Mouse (Mus musculus): Measurements from ENCODE around the gene Nlrp6. TPM values are rescaled to one million over a fixed set of nuclear protein-coding genes. Genes with fewer than 3 reads are reported as not detected.
"Not testable (repeated sequence)": the region's sequence is repeated elsewhere in the genome, so short reads cannot be mapped to it uniquely, and the experiment has no call there.

Nlrp6 gene
- polyA plus RNA-seq, 1 experiment from 2014 or later: 0.28 TPM

GRCm38 (mm10) chr7:140966921-140967320 lies 46.2 kb downstream of the Nlrp6 start, which contains the start of gene Ifitm1:
Ifitm1 (plus strand) TSS chr7:140967221.
- 0 out of 2 replicates have a peak within 1 kb of the TSS, but pooled peaks have one; percentile 9 for H3K4me3 ChIP-seq
- no peaks in the 10 kb centered on the region for H3K27me3 ChIP-seq
- H3K36me3 ChIP-seq: no peaks in the 10 kb centered on the region
- H3K27ac ChIP-seq: peak within 1 kb of the TSS; percentile 71
- H3K9ac ChIP-seq: no peak within 1 kb of the TSS
- WGBS: 90% methylated on average over 4 of the region's 4 CpGs
- H3K4me1 ChIP-seq: peaks cover 29% of the 10 kb centered on the region
- no peaks in the 10 kb centered on the region for H3K9me3 ChIP-seq
- no peak for ATAC-seq (ENCODE audit: insufficient number of reproducible peaks, low FRiP score, low TSS enrichment, low read depth)
- peak within 1 kb of the TSS; percentile 22; the same call in 1 of the 2 replicates for H3K4me2 ChIP-seq

GRCm38 (mm10) chr7:140967862-140968591 lies 47.3 kb downstream of the Nlrp6 start:
- Histone ChIP-seq H3K27ac (peak overlapping the region; percentile 71), H3K27me3 (no peaks in the 10 kb centered on the region), H3K4me2 (peak overlapping the region; percentile 22; the same call in 1 of the 2 replicates), H3K4me1 (peaks cover 31% of the 10 kb centered on the region), H3K9ac (no peak overlapping the region), H3K36me3 (no peaks in the 10 kb centered on the region), H3K9me3 (no peaks in the 10 kb centered on the region), H3K4me3 (0 out of 2 replicates have a peak overlapping the region, but pooled peaks have one; percentile 9)
- no peak for ATAC-seq (ENCODE audit: insufficient number of reproducible peaks, low FRiP score, low TSS enrichment, low read depth)
- 10% methylated on average over 14 of the region's 14 CpGs for WGBS

DNA sequence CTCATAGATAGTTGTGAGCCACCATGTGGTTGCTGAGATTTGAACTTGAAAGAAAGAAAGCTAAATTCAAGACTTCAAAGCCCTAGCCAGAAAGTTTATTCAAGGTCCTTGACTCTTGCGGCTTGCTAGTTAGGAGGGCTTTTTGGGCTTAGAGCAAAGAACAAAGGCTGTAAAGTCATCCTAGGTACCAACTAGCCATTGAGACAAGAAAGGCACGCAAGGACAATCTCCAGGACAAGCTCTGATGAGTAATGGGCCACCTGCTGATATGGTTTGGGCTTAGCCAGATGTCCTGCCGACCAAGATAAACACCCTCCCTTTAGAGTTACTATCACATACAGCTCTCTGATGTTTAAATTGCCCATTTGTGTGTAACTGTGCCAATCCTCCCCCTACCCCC lies 48.0 kb downstream of the Nlrp6 start:
- H3K36me3 ChIP-seq; H3K9me3 ChIP-seq; H3K9ac ChIP-seq; H3K4me3 ChIP-seq; H3K27me3 ChIP-seq; ATAC-seq (ENCODE audit: insufficient number of reproducible peaks, low FRiP score, low TSS enrichment, low read depth); H3K27ac ChIP-seq: not testable (repeated sequence)
- 0 out of 2 replicates have a peak overlapping the region, but pooled peaks have one; percentile 5 for H3K4me2 ChIP-seq
- WGBS: 38% methylated on average over 3 of the region's 3 CpGs
- H3K4me1 ChIP-seq: peaks cover 38% of the 10 kb centered on the region

DNA sequence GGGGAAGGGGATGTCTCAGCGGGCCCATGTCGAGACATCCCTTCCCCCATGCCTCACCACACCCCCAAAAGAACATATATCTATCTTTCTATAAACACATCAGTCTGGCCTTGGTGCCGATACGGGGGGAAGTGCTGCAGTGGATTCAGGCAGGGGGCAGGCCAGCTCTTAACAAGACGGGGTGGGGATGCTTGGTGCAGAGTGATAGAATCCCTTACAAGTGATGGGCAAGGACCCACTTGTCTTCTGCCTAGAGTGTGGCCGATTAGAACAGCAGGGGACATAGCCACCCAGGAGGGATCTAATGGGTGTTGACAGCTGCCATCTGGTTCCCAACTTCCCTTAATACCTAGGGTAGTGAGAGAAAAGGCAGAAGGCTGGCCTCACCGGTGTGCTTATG lies 50.2 kb downstream of the Nlrp6 start:
- Histone ChIP-seq H3K36me3 (no peaks in the 10 kb centered on the region), H3K9ac (no peak overlapping the region), H3K4me1 (peaks cover 52% of the 10 kb centered on the region), H3K27ac (peak overlapping the region; percentile 82), H3K4me2 (no peak overlapping the region), H3K27me3 (no peaks in the 10 kb centered on the region), H3K4me3 (no peak overlapping the region), H3K9me3 (no peaks in the 10 kb centered on the region)
- no peak for ATAC-seq (ENCODE audit: insufficient number of reproducible peaks, low FRiP score, low TSS enrichment, low read depth)
- 43% methylated on average over 7 of the region's 7 CpGs for WGBS

DNA sequence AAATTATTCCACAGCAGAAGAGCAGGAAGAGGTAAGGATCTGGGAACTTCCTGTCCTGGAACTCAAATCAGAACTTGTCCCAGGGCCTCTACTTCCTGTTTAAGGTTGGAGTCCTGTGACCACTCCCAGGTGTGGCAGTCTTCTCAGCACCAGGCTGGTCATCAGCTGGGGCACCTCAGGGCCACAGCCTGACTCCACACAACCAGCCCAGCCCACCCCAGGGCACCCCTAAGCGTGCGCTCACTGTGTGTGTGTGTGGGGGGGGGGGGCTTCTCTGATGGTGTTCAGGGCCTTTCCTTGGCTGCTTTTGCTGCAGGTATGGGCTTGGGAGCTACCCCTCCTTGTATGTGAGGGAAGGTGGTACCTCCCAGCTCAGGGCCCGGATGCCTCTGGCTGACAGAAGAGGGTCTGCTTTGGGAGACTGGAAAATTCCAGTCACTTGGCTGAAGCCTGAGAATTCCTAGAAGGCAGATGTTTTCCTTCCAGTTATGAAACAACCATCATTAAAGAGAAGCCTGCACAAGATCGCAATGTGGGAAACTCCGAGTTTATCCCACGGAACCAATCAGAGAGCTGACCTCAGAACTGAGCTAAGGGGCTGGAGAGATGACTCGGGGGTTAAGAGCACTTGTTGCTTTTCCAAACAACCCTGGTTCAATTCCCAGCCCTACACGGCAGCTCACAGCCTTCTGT lies 50.9 kb downstream of the Nlrp6 start:
- Histone ChIP-seq H3K27ac (peak overlapping the region; percentile 82), H3K27me3 (no peaks in the 10 kb centered on the region), H3K4me2 (no peak overlapping the region), H3K9me3 (no peaks in the 10 kb centered on the region), H3K36me3 (no peaks in the 10 kb centered on the region), H3K4me1 (peaks cover 52% of the 10 kb centered on the region), H3K4me3 (no peak overlapping the region), H3K9ac (no peak overlapping the region)
- peak; percentile 52; the same call in 1 of the 2 replicates for ATAC-seq (ENCODE audit: insufficient number of reproducible peaks, low FRiP score, low TSS enrichment, low read depth)
- WGBS: 39% methylated on average over 8 of the region's 8 CpGs

DNA sequence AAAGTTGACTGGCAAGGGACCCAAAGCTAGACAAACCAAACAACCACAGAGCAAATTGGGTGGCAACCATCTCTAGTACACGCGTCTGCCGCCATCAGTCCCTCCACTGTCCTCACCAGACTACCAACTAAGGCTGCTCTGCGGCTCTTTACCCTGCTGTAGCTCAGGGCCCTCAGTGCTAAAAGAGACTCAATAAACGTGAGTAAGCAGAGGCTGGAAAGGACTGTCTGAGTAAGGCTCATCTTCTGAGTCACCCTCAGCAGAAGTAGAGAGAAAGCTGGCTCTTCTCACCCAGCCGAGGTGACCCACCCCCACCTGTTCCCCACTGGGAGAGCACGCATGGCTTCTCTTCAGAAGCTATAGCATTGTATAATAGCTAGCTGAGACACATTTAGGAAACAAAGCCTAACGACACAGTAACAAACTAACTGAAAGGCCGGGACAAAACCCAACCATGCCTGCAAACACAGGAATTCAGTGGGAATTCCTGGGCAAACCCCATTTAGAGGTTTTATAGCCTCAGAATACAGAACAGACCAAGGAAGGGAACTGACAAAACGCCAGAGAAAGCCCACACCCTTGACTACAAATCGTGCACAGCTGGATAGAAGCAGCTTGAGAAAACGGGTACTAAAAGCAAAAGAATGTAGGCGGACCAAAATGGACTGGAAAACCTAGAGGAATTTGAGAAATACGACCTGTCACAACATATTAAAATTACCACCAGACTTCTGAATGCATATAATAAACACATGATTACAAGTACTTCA lies 52.9 kb downstream of the Nlrp6 start:
- Histone ChIP-seq H3K36me3 (no peaks in the 10 kb centered on the region), H3K9ac (no peak overlapping the region), H3K4me1 (peaks cover 40% of the 10 kb centered on the region), H3K4me3 (no peak overlapping the region), H3K27me3 (no peaks in the 10 kb centered on the region), H3K9me3 (no peaks in the 10 kb centered on the region), H3K4me2 (no peak overlapping the region), H3K27ac (peak overlapping the region; percentile 84)
- no peak for ATAC-seq (ENCODE audit: insufficient number of reproducible peaks, low FRiP score, low TSS enrichment, low read depth)
- 22% methylated on average over 14 of the region's 14 CpGs for WGBS

DNA sequence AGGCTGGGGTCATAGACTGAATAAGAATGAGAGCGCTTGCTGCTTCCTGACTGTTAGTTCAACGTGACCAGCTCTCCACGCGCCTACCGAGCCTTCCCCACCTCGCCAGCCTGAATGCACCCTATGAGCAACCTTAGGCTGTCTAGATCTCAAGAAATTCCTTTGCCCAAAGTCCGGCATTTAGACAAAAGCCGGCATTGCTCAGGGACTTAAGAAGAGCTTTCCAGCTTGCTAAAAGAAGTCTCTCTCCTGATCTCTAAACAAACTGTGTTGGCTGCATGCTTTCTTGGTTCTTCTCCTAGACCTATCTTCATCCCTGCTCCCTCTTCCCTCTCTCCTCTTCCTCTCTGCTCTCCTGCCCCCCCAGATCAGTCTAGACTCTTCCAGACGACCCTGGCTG lies 54.2 kb downstream of the Nlrp6 start:
- 27% methylated on average over 9 of the region's 9 CpGs for WGBS
- no peak overlapping the region for H3K9ac ChIP-seq

DNA sequence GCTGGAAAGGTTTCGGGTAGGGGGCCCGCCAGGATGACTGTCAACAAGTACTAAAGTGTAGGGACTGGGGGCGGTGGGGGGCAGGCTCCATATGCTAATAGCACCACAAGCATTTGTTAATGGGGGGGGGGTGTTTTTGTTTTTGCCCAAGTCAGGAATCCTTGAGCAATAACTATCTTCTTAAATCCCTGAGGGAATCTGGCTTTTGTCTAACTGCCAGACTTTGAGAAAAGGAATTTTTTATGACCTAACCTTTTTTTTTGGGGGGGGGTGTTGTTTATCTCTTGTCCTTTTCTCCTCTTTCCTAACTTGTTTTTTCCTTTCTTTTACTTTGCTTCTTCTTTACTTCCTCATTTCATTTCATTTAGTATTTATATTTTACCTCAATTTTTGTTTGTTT lies 54.8 kb downstream of the Nlrp6 start:
- H3K27ac ChIP-seq: no peak overlapping the region
- 24% methylated on average over 3 of the region's 3 CpGs for WGBS
- H3K4me2 ChIP-seq: no peak overlapping the region
- no peaks in the 10 kb centered on the region for H3K27me3 ChIP-seq
- H3K4me1 ChIP-seq: peaks cover 36% of the 10 kb centered on the region
- ATAC-seq (ENCODE audit: insufficient number of reproducible peaks, low FRiP score, low TSS enrichment, low read depth): no peak
- no peak overlapping the region for H3K9ac ChIP-seq
- H3K4me3 ChIP-seq: no peak overlapping the region
- H3K9me3 ChIP-seq: no peaks in the 10 kb centered on the region
- no peaks in the 10 kb centered on the region for H3K36me3 ChIP-seq

More for the DNA sequence above, 54.2 kb downstream of the Nlrp6 start:
- no peaks in the 10 kb centered on the region for H3K9me3 ChIP-seq
- peaks cover 36% of the 10 kb centered on the region for H3K4me1 ChIP-seq
- no peak overlapping the region for H3K4me2 ChIP-seq
- H3K36me3 ChIP-seq: no peaks in the 10 kb centered on the region
- ATAC-seq (ENCODE audit: insufficient number of reproducible peaks, low FRiP score, low TSS enrichment, low read depth): no peak
- H3K27ac ChIP-seq: peak overlapping the region; percentile 67; the same call in 1 of the 2 replicates
- H3K4me3 ChIP-seq: no peak overlapping the region
- no peaks in the 10 kb centered on the region for H3K27me3 ChIP-seq

- H3K36me3 ChIP-seq; H3K4me2 ChIP-seq; H3K9ac ChIP-seq; H3K27me3 ChIP-seq; ATAC-seq (ENCODE audit: insufficient number of reproducible peaks, low FRiP score, low TSS enrichment, low read depth); H3K4me3 ChIP-seq; H3K27ac ChIP-seq; H3K9me3 ChIP-seq: not testable (repeated sequence)
- H3K4me1 ChIP-seq: peaks cover 25% of the 10 kb centered on the region
- 81% methylated on average over 9 of the region's 9 CpGs for WGBS
Observed at GRCm38 (mm10) chr7:140976720-140977119, 56.0 kb downstream of the Nlrp6 start.

Measured in limb, embryonic 15.5 days (tissue).